Mouse (Mus musculus) bone marrow macrophage, adult 2 months (primary cell): ENCODE results near the gene Igf2bp3.

Experiments used
- CTCF ChIP-seq: IDR thresholded peaks from 2 replicates; pipeline ENCODE4 v1.5.1; 2012; ENCODE audit warnings: low read depth, mild to moderate bottlenecking, low read length, moderate library complexity
- POLR2A ChIP-seq: IDR thresholded peaks from 2 replicates; pipeline ENCODE4 v1.6.1; 2012; ENCODE audit warnings: mild to moderate bottlenecking, low read depth, low read length, borderline replicate concordance

DNA sequence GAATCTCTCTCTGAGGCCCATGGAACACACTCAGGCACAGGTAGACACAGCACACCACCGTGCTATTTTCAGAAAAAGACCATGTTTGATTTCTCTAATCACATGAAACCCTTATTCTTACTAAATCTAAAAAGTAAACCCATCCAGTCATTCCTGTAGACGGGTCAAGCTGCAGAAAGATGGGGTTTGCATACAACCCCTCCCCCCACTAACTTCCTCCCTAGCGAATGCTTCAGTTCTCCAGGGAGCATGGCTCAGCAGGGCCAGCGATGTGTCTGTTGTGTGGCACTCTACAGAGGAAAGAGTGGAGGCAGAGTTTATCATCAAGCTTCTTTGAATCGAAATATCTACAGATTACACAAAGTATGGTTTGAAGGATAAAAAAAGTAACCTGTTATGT, 99.2 kb downstream of the Igf2bp3 start:
- TF ChIP-seq CTCF (no peak), POLR2A (no peak)
